Mouse (Mus musculus): ENCODE data around the gene Wdr93.

DNA sequence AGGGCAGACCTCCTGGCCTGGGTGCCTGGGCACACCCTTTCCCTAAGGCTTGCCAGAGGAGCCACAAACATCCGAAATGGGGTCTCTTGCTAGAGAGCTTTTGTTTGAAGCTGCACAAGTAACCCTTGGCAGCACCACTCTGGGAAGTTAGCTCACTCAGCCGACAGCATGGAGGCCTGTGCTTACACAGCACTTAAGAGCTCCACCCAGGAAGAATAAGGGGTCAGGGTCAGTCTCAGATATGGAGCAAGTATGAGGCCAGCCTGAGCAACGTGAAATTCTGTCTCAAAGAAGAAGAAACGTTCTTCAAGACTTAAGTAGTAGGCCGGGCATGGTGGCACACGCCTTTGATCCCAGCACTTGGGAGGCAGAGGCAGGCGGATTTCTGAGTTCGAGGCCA is 19.1 kb downstream of the Wdr93 start:
- no peak for TF ChIP-seq POLR2A (IDR thresholded peaks at IDR 0.05; ENCODE audit: insufficient read length, low read depth)
- no peak for TF ChIP-seq USF1 (IDR thresholded peaks at IDR 0.05; ENCODE audit: low read depth)
- TF ChIP-seq MAX (IDR thresholded peaks at IDR 0.05; ENCODE audit: low read depth): no peak
- no peak for TF ChIP-seq MYOD1 (IDR thresholded peaks at IDR 0.05; ENCODE audit: control insufficient read depth in 1 of 3, insufficient read length in 2 of 3, low read depth in 2 of 3)
- TF ChIP-seq MYOG (IDR thresholded peaks at IDR 0.05; ENCODE audit: control insufficient read depth in 1 of 3, insufficient read depth in 1 of 3, insufficient read length in 2 of 3, low read depth in 2 of 3): no peak
- no peak for TF ChIP-seq SRF (IDR thresholded peaks at IDR 0.05; ENCODE audit: control insufficient read depth, insufficient read length, low read depth)
- no peak for TF ChIP-seq TCF12 (IDR thresholded peaks at IDR 0.05; ENCODE audit: insufficient read depth, poor library complexity, severe bottlenecking)
- TF ChIP-seq E2F4 (IDR thresholded peaks at IDR 0.05; ENCODE audit: insufficient read depth): no peak
- TF ChIP-seq CEBPB (IDR thresholded peaks at IDR 0.05; ENCODE audit: insufficient read depth, poor library complexity, severe bottlenecking): no peak
- no peak for TF ChIP-seq TCF3 (IDR thresholded peaks at IDR 0.05; ENCODE audit: insufficient read length, low read depth)

Data from myocyte (in vitro differentiated cells).